Mouse (Mus musculus) layer of hippocampus, postnatal 10 days (tissue): ENCODE data around the gene Rsph9. TPM values are rescaled to one million over a fixed set of nuclear protein-coding genes. Genes with fewer than 3 reads are reported as not detected.

Experiments used
- DNase-seq, 2 experiments: peaks; one replicate each; pipeline ENCODE4 v3.0.0; 2021; ENCODE audit warnings: low spot score in 2 of 2
- long read RNA-seq: library from polyadenylated mRNA; stranded (forward); transcript quantifications from one replicate; pipeline ENCODE4 v2.0.0, GENCODE M21; 2023
- total RNA-seq, 2 experiments: library from RNA; stranded (reverse); gene quantifications; 2 replicates each; pipeline ENCODE4 v1.2.3; 2021

The Rsph9 gene
- total RNA-seq: 10 to 100 TPM; 39.8 to 41.3 TPM
- long read RNA-seq, transcript Rsph9-201 (5 exons, 966 nt): major isoform, 41 of 57 reads
- long read RNA-seq, partial matches to known transcripts: 2 of 57 reads
- long read RNA-seq, other reads (novel, unspliced or antisense): 14 of 57 reads

DNA sequence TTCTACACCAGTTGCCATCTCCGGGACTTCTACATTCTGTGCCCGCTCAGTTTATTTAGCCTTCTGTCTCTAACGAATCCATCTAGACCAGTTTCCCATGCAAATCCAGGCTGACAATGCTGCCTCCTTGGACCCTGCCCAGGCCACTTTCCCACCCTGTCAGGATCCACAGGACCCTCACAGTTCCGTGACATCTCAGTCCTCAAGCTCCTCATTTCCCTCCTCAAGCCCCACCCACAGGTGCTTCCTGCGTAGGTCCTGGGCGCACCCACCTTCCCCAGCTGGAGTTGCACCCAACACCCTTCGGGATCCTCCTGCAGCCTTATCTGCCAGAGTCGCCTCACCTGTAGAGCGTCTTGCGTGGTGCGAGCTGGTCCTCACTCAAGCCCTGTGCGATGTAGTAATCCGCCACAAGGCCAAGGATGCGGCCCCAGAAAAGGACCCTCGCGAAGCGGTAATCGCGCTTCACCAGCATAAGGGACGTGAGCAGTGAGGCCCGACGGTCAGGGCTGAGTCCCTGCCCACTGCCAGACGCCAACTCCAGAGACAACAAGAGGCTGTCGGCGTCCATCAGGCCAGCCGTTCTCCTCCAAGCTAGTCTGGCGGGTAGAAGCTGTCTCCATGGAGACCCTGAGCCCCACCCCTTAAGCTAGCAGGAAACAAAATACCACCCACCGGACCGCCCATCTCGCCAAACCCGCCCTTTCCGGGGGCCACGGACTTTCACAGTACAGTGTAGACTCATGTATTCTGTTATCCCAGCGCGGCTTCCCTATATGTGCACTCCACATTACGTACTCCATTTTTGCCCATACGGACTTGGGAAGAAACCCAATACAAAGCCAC lies at the start of gene Rsph9:
Gene Rsph9 (minus strand): TSS at position 639 of the 846 bp plus-strand sequence.
- peak; percentile 79 to 83 for DNase-seq

GRCm38 (mm10) chr17:46188829-46189228 lies 44.8 kb upstream of the Rsph9 start:
- no peak for DNase-seq

GRCm38 (mm10) chr17:46182273-46182672 lies 38.3 kb upstream of the Rsph9 start:
- DNase-seq: peak in 1 of 2 experiments; percentile 35

DNA sequence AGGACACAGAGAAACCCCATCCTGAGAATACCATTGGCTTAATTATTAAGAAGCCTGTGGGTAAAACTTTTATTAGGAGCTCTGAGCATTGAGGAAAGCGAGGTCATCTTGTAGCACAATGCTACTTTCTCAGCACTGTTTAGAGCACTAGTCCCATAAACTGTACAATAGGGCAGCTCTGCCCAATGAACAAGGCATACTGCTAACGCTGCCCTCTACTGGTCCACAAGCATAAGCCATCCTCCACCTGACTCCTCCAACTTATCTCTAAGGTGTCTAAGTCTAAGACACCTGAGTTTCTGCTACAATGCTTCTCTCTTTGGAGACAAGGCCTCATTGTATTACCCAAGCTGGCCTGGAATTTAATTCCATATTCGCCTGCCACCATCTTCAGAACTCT lies 26.5 kb upstream of the Rsph9 start:
- no peak for DNase-seq

DNA sequence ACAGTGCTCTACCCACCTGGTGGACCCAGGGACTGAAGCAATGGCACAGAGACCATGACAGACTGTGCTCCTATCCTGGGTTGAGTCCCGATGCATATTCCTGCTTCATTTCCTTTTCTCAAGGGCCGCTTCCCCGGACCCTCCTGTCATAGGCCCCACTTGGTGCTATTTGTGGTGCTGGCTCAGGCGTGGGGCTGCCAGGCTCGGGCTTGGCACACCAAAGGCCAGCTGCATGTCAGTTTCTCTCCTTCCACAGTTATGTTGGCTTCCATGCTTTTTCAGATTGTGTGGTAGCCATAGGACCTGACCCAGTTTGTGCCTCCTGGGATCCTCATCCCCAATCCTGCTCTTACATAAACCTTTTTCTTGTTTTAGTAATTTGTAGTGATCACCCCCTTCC lies 24.8 kb upstream of the Rsph9 start:
- no peak for DNase-seq

DNA sequence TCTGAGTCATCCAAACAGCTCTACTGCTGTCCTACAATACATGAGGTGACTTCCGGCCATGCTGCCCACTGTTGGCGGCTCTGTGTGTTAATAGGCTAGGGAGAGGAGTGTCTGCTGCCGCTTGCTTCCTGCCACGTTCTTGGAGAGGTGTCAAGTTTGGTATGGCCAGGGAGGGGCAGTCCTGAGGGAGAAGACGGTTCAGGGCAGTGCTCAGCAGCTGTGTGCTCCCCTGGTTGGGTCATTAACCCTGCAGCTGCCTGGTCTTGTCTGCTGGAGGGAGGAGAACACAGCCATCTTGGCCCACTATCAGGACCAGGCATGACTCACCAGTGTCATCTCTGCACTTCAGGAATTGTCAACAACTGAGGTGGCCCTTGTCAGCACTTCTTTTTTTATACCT lies 24.3 kb upstream of the Rsph9 start:
- no peak for DNase-seq

DNA sequence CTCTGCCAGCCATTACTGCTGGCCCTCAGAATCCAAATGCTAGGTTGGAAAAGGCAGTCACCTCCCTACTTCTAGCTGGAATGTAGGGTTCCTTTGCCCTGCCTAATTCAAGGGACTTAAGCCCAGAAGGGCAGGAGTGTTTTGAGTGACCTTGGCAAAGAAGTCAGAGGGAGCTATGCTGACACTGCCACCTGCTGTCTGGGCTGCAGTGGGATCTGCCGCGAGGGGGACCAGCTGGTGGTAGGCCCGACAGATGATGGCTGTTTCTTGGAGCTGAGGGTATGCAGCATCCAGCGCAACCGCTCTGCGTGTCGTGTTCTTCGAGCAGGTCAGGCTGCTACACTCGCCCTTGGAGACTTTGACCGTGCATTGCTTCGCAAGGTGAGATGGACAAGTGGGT lies 23.0 kb upstream of the Rsph9 start:
- peak in 1 of 2 experiments; percentile 52 for DNase-seq

DNA sequence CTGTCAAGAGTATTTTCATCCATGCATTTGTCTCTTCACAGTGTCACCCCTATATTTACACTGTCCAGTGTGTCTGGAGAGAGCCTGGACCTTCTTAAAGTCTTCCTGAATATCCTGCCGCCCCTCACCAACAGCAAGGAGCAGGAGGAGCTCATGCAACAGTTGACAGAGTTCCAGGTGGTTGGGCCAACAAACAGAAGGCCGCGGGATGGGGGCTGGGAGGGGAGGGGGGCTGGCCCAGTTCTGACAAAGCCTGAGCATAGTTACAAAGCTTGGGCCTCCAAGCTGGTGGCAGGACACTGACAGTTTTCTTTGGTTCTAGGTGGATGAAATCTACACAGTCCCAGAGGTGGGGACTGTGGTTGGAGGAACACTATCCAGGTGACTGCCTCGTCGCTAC lies 22.3 kb upstream of the Rsph9 start:
- DNase-seq: no peak

DNA sequence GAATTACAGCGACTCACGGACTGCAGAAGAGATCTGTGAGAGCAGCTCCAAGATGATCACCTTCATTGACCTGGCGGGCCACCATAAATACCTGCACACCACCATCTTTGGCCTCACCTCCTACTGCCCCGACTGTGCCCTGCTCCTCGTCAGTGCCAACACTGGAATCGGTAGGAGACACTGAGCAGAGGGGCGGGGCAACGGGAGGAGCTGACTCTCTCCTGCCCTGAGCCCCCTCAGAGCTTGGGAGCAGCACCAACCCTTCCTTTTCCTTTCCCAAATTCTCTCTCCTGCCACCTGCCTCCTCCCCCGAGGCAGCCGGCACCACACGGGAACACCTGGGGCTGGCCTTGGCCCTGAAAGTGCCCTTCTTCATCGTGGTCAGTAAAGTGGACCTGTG lies 21.4 kb upstream of the Rsph9 start:
- DNase-seq: no peak

DNA sequence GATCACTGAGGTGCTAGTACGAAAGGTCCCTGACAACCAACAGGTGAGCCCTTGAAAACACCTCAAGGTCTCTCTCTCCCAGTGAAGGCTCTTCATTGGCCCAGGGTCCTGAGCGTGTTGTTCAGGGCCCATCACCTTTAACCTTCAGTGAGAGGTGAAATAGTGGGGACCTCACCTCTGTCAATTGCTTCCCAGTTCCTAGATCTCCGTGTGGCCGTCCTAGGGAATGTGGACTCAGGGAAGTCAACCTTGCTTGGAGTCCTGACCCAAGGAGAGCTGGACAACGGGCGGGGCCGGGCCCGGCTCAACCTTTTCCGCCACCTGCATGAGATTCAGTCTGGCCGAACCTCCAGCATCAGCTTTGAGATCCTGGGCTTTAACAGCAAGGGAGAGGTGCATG lies 20.8 kb upstream of the Rsph9 start:
- DNase-seq: no peak

- no peak for DNase-seq
Observed at GRCm38 (mm10) chr17:46164301-46164700, 20.3 kb upstream of the Rsph9 start.

GRCm38 (mm10) chr17:46162951-46163421 lies 19.0 kb upstream of the Rsph9 start:
- DNase-seq: no peak

GRCm38 (mm10) chr17:46162551-46162950 lies 18.5 kb upstream of the Rsph9 start:
- DNase-seq: no peak

DNA sequence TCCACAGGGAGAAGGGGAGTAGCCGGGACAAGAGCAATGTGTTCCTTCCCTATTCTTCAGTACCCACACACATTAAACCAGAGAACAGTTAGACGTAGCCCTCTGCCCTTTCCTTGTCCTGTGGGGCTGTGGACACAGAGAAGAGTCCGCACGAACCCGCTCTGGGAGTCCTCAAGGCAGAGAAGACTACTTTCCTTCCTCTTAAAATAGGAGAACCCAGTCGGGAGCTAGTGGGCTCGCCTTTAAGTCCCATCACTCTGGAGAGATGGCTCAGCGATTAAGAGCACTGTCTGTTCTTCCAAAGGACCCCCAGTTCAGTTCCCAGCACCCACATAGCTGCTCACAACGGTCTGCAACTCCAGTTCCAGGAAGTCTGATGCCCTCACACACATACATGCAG lies 17.7 kb upstream of the Rsph9 start:
- no peak for DNase-seq

- no peak for DNase-seq
Observed at GRCm38 (mm10) chr17:46161179-46161578, 17.2 kb upstream of the Rsph9 start.

- peak; percentile 92 for DNase-seq
Observed at GRCm38 (mm10) chr17:46160686-46161085, 16.7 kb upstream of the Rsph9 start, which contains the start of gene Gtpbp2. Gene Gtpbp2, plus strand, starts transcription at chr17:46161032.

DNA sequence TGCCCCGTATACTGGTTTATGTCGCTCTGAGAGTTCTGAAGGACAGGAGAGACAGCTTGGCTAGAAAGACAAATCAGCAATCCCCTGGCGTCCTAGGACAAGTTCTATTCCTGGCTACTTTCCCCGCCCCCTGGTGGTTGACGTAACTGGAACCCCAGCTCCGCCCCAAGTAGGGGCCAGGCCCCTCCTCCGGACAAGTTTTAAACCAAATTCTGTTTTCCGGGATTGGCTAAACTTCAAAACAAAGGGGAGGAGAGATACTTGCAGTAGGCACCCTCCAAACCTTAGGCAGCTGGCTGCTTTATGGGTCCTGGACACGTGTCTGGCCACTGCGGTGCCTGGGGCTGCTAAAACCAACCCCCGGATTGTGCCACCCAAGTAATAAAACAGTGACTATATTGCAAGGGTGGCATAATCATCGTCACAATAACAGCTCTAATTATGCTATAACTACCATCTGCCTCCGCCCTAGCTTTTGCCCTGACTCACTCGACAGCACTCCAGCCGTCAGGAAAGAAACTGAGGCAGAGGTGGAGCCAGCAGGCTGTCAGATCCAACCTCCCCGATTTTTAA lies 16.2 kb upstream of the Rsph9 start:
- DNase-seq: peak; percentile 81 to 86

- DNase-seq: no peak
Observed at GRCm38 (mm10) chr17:46159236-46159635, 15.2 kb upstream of the Rsph9 start.

DNA sequence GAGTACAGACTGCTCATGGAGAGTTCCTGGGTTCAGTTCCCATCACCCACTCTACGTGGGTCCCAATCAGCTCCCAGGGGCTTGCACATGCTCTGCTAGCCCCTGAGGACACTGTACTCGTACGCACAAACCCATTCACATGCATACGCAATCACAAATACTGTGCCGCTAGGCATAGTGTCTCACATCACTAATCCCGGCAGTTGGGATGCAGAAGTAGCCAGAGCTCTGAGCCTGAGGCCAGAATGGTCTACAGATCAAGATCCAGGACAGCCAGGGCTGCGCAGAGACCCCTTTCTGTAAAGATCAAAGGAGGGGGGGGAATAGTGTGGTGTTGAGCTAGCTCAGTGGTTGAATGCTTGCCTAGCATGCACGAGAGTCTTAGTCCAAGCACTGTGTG lies 13.1 kb upstream of the Rsph9 start:
- no peak for DNase-seq

DNA sequence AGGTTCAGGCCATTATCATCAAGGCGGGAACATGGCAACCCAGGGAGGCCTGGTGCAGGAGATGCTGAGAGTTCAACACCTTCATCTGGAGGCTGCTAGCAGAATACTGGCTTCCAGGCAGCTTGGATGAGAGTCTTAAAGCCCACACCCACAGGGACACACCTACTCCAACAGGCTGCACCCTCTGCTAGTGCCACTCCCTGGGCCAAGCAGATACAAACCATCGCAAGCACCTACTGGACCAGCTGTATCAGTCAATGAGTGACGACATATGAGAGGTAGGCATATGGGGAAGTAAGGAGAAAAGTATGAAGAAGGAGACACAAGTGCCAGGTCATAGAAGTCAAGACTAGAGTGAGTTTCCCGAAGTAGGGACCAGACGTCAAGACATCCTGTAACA lies 12.7 kb upstream of the Rsph9 start:
- DNase-seq: no peak

DNA sequence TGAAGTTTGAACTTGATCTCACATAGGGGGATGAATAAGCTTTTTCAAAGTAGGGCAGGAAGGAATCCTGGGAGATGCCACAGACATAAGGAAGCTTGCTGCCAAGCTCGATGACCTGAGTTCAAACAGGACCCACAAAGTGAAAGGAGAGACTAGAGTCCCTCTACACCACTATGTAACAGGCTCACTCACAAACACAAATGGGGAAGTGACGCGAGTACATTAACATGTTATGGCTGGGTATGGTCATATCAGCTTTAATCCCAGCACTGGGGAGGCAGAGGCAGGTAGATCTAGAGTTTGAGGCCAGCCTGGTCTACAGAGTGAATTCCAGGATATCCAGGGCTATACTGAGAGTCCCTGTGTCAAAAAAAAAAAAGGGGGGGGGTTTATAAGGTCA lies 10.3 kb upstream of the Rsph9 start:
- no peak for DNase-seq
